Mouse (Mus musculus): Measurements from ENCODE around the gene Inf2.

- TF ChIP-seq JUND (IDR thresholded peaks at IDR 0.05; ENCODE audit: low read depth, low read length) (no peak), EP300 (IDR thresholded peaks at IDR 0.05; ENCODE audit: low read depth in 1 of 2, low read length in 2 of 2) (no peak), NELFE (IDR thresholded peaks at IDR 0.05; ENCODE audit: low read depth, low read length) (no peak), BHLHE40 (IDR thresholded peaks at IDR 0.05; ENCODE audit: borderline replicate concordance, low read depth, low read length) (no peak)
Observed at GRCm38 (mm10) chr12:112595626-112596025, 7.0 kb downstream of the Inf2 start.

Data from MEL (cell line).